Mouse (Mus musculus): ENCODE results near the gene Olfr585. TPM values are rescaled to one million over a fixed set of nuclear protein-coding genes. Genes with fewer than 3 reads are reported as not detected.

Gene Olfr585
- polyA plus RNA-seq (2012; rRNA removed), result not detected in 2 replicates

DNA sequence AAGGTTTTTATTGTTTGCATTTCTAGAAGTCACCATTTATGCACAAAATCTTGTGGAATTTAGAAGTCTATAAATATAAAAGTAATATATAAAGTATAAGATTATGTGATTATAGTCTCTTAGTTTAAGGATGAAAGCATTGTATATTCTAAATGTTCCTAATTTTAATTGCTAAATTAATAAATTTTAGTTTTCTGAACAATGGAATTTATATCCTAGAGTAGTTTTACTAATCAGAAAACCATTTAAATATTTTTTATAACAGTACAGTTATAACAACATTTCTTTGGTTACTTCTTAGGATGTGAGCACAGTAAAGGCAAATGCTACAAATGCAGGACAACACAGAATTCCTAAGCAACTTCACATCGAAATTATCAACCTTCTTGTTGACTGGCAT lies at the start of gene Olfr585:
Gene Olfr585, plus strand, starts transcription at position 301 of the 400 bp plus-strand sequence.
- Histone ChIP-seq H3K4me1 (ENCODE audit: control insufficient read depth, insufficient read depth, low read length) (no peaks in the 10 kb centered on the region), H3K4me3 (replicated peaks; ENCODE audit: extremely low read depth, low read depth, low read length) (no peak within 1 kb of the TSS)
- 68% methylated on average over 1 of the region's 1 CpGs for WGBS
- DNase-seq, result no peak
- TF ChIP-seq CTCF (IDR thresholded peaks at IDR 0.05; ENCODE audit: insufficient read depth, low read length) (no peak), POLR2A (IDR thresholded peaks at IDR 0.05; ENCODE audit: borderline replicate concordance, extremely low read depth, low read depth, low read length) (no peak)

DNA sequence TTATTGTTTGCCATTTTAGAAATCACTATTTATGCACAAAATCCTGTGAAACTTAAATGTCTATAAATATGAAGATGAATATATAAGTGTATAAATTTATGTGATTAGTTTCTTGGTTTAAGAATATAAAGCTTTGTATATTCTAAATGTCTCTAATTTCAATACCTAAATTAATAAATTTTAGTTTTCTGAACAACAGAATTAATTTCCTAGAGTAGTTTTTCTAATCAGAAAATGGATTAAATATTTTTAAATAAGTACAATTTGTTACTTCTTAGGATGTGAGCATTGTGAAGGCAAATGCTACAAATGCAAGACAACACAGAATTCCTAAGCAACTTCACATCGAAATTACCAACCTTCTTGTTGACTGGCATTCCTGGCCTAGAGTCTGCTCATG lies 46.5 kb upstream of the Olfr585 start, which contains the start of gene Olfr583:
Gene Olfr583, plus strand, starts transcription at position 301 of the 400 bp plus-strand sequence.
- Histone ChIP-seq H3K4me3 (replicated peaks; ENCODE audit: extremely low read depth, low read depth, low read length) (no peak within 1 kb of the TSS), H3K4me1 (ENCODE audit: control insufficient read depth, insufficient read depth, low read length) (no peaks in the 10 kb centered on the region)
- TF ChIP-seq POLR2A (IDR thresholded peaks at IDR 0.05; ENCODE audit: borderline replicate concordance, extremely low read depth, low read depth, low read length) (no peak), CTCF (IDR thresholded peaks at IDR 0.05; ENCODE audit: insufficient read depth, low read length) (no peak)
- no peak for DNase-seq
- 85% methylated on average over 1 of the region's 1 CpGs for WGBS

DNA sequence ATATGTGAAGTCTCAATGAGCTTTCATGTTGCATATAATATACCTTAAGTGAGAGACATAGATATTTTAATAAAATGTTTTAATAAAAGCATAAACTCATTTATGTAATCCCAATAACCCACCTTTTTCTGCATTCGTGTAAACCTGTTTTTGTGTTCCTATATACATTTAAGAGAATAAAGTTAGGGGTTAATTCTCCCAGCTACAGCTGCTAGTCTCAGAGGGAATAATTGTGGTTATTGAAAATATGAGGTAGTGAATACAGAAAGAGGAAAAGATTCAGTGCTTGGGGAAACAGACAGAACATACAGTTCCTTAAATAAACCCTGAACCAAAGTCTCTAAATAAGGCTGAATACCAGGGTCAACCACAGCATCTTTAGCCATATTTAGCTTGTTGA lies 15.9 kb upstream of the Olfr585 start, which contains the start of gene Olfr584:
Gene Olfr584, plus strand, starts transcription at position 301 of the 400 bp plus-strand sequence.
- 75% methylated on average over 1 of the region's 1 CpGs for WGBS
- TF ChIP-seq POLR2A (IDR thresholded peaks at IDR 0.05; ENCODE audit: borderline replicate concordance, extremely low read depth, low read depth, low read length), result no peak
- TF ChIP-seq CTCF (IDR thresholded peaks at IDR 0.05; ENCODE audit: insufficient read depth, low read length), result no peak
- Histone ChIP-seq H3K4me1 (ENCODE audit: control insufficient read depth, insufficient read depth, low read length) (no peaks in the 10 kb centered on the region), H3K4me3 (replicated peaks; ENCODE audit: extremely low read depth, low read depth, low read length) (no peak within 1 kb of the TSS)
- DNase-seq, result no peak

DNA sequence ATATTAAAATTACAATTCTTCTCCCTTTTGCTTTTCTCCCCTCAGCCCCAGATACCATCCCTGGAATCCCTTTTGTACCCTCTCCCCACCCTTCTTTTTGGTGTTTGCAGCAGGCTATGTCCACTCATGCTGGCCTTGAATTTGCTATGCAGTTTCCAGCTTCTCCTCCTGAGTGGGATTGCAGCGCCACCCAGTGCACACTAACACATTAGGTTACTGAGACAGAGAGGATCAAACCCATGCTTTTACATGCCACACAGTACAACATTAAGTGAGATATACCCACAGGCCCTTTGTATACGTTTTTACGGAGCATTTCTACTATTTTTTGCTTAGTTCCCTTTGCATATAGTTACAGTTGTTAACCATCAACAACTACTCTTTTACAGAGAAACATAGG lies 21.9 kb downstream of the Olfr585 start:
- TF ChIP-seq POLR2A (IDR thresholded peaks at IDR 0.05; ENCODE audit: borderline replicate concordance, extremely low read depth, low read depth, low read length) (no peak), CTCF (IDR thresholded peaks at IDR 0.05; ENCODE audit: insufficient read depth, low read length) (no peak)
- Histone ChIP-seq H3K4me3 (replicated peaks; ENCODE audit: extremely low read depth, low read depth, low read length) (no peak overlapping the region), H3K4me1 (ENCODE audit: control insufficient read depth, insufficient read depth, low read length) (no peaks in the 10 kb centered on the region)
- 50% methylated on average over 3 of the region's 3 CpGs for WGBS
- DNase-seq, result no peak

DNA sequence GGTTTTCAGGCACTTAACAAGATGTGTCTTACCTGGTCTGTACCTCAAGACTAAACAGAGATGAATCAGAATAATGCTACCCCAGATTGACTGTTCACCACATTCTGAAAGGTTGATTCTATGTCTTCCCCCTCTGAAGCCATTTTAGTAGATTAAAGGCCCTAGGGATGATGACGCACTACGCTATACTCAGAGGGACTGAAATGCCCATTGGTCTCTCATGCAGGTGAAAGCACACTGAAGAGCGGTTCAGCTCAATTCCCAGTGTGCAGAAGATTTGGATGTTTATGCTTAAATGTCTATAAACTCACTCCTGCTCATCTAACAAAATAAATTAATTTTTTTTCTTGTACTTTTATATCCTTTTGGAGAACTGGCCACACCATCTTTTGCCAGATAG lies 28.0 kb downstream of the Olfr585 start, which contains the start of gene Olfr586:
Gene Olfr586, minus strand, starts transcription at position 101 of the 400 bp plus-strand sequence.
- 90% methylated on average over 3 of the region's 3 CpGs for WGBS
- no peak for DNase-seq
- H3K4me3 ChIP-seq (replicated peaks; ENCODE audit: extremely low read depth, low read depth, low read length), result no peak within 1 kb of the TSS
- no peak for TF ChIP-seq POLR2A (IDR thresholded peaks at IDR 0.05; ENCODE audit: borderline replicate concordance, extremely low read depth, low read depth, low read length)
- TF ChIP-seq CTCF (IDR thresholded peaks at IDR 0.05; ENCODE audit: insufficient read depth, low read length), result no peak
- H3K4me1 ChIP-seq (ENCODE audit: control insufficient read depth, insufficient read depth, low read length), result no peaks in the 10 kb centered on the region

DNA sequence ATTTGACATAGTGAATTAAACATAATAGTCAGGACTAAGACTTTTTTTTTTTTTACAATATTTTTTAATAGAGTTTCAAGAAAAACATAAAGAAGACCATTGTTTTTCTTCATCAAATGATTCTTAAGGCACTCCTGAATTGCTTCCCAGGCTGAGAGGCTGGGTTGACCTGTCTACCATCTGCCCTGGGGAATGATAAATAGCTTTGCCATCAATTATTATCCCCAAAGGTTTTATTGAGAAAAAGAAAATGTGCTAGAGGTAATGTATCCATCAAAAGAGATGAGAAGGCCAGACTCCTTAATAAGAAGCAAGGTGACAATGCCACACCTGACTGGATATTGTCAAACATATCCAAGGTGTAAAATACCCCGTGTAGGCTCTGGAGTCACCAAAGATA lies 43.1 kb downstream of the Olfr585 start, which contains the start of gene Olfr588-ps1:
Gene Olfr588-ps1, plus strand, starts transcription at position 301 of the 400 bp plus-strand sequence.
- TF ChIP-seq POLR2A (IDR thresholded peaks at IDR 0.05; ENCODE audit: borderline replicate concordance, extremely low read depth, low read depth, low read length), result no peak
- no peak for TF ChIP-seq CTCF (IDR thresholded peaks at IDR 0.05; ENCODE audit: insufficient read depth, low read length)
- DNase-seq, result no peak
- WGBS, result 84% methylated on average over 1 of the region's 1 CpGs
- Histone ChIP-seq H3K4me1 (ENCODE audit: control insufficient read depth, insufficient read depth, low read length) (no peaks in the 10 kb centered on the region), H3K4me3 (replicated peaks; ENCODE audit: extremely low read depth, low read depth, low read length) (no peak within 1 kb of the TSS)

Other genes with a start within 250 kb of the Olfr585 start
- not detected in 2 replicates for gene Olfr566, start 239.0 kb upstream of the Olfr585 start, polyA plus RNA-seq (2012; rRNA removed)
- not detected in 2 replicates for gene Olfr568, start 220.6 kb upstream of the Olfr585 start, polyA plus RNA-seq (2012; rRNA removed)
- not detected in 2 replicates for gene Olfr569, start 206.8 kb upstream of the Olfr585 start, polyA plus RNA-seq (2012; rRNA removed)
- gene Olfr570, start 203.1 kb upstream of the Olfr585 start, polyA plus RNA-seq (2012; rRNA removed), result not detected in 2 replicates
- gene Olfr571, start 180.2 kb upstream of the Olfr585 start, polyA plus RNA-seq (2012; rRNA removed), result not detected in 2 replicates
- not detected in 2 replicates for gene Olfr572, start 173.3 kb upstream of the Olfr585 start, polyA plus RNA-seq (2012; rRNA removed)
- gene Olfr573-ps1, start 155.1 kb upstream of the Olfr585 start, polyA plus RNA-seq (2012; rRNA removed), result not detected in 2 replicates
- gene Olfr574, start 149.3 kb upstream of the Olfr585 start, polyA plus RNA-seq (2012; rRNA removed), result not detected in 2 replicates
- not detected in 2 replicates for gene Olfr575, start 138.9 kb upstream of the Olfr585 start, polyA plus RNA-seq (2012; rRNA removed)
- gene Olfr576, start 135.1 kb upstream of the Olfr585 start, polyA plus RNA-seq (2012; rRNA removed), result not detected in 2 replicates
- gene Olfr577, start 121.8 kb upstream of the Olfr585 start, polyA plus RNA-seq (2012; rRNA removed), result not detected in 2 replicates
- gene Olfr578, start 108.4 kb upstream of the Olfr585 start, polyA plus RNA-seq (2012; rRNA removed), result not detected in 2 replicates
- not detected in 2 replicates for gene Olfr582, start 59.7 kb upstream of the Olfr585 start, polyA plus RNA-seq (2012; rRNA removed)
- not detected in 2 replicates for gene Olfr583, start 46.4 kb upstream of the Olfr585 start, polyA plus RNA-seq (2012; rRNA removed)
- not detected in 2 replicates for gene Olfr584, start 15.8 kb upstream of the Olfr585 start, polyA plus RNA-seq (2012; rRNA removed)
- not detected in 2 replicates for gene Olfr586, start 27.9 kb downstream of the Olfr585 start, polyA plus RNA-seq (2012; rRNA removed)
- gene Olfr588-ps1, start 43.2 kb downstream of the Olfr585 start, polyA plus RNA-seq (2012; rRNA removed), result not detected in 2 replicates
- gene Olfr589, start 58.6 kb downstream of the Olfr585 start, polyA plus RNA-seq (2012; rRNA removed), result not detected in 2 replicates
- not detected in 2 replicates for gene Olfr591, start 80.6 kb downstream of the Olfr585 start, polyA plus RNA-seq (2012; rRNA removed)
- not detected in 2 replicates for gene Olfr592, start 87.1 kb downstream of the Olfr585 start, polyA plus RNA-seq (2012; rRNA removed)
- not detected in 2 replicates for gene Olfr593, start 114.1 kb downstream of the Olfr585 start, polyA plus RNA-seq (2012; rRNA removed)
- not detected in 2 replicates for gene Olfr594, start 119.3 kb downstream of the Olfr585 start, polyA plus RNA-seq (2012; rRNA removed)
- gene Usp17ld, start 154.8 kb downstream of the Olfr585 start, polyA plus RNA-seq (2012; rRNA removed), result not detected in 2 replicates
- not detected in 2 replicates for gene Olfr596, start 207.9 kb downstream of the Olfr585 start, polyA plus RNA-seq (2012; rRNA removed)
- not detected in 2 replicates for gene Olfr597, start 218.6 kb downstream of the Olfr585 start, polyA plus RNA-seq (2012; rRNA removed)
- not detected in 2 replicates for gene Olfr598, start 225.8 kb downstream of the Olfr585 start, polyA plus RNA-seq (2012; rRNA removed)
- not detected in 2 replicates for gene Olfr599, start 238.2 kb downstream of the Olfr585 start, polyA plus RNA-seq (2012; rRNA removed)